Mouse (Mus musculus): ENCODE measurements around the gene Ubl3.
A peak's percentile ranks its signal among the peaks of the same experiment; 100 is the strongest.

The Ubl3 gene

DNA sequence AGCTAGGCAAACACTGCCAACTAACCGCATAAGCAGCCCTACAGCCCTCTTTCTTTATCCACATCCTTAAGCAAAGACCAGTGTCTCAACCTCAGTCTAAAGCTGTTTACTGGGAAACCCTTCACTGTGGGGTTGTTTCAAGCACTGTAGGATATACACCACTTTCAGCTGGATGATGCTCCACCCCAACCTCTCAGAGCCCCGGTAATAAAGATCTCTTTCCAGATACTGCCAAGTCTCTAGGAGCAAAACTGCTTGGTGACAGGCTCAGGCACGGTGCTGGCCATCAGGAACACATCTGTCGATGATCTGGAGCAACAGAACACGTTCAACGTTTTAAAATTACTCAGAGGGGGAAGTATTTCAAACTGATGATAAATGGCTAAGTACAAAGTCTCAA lies 25.0 kb downstream of the Ubl3 start:
- DNase-seq (ENCODE audit: low spot score in 2 of 2), result no peak

DNA sequence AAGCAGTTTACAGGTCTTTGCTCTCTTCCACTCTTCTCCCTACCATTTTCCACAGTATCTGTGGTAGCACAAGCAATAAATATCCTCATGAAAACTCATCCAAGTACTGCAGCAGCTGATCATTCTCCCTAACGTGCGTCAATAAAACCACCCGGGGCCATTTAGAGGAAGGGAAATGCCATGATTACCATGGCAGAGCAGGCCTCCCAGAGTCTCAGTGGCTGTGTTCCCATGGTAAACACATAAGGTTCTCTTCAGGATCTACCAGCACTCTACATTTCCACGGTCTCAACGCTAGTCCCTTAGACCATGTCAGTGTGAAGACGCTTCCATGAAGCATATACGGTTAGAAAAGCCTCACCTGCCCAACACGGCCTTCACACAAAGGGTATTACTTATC lies 26.0 kb downstream of the Ubl3 start:
- DNase-seq (ENCODE audit: low spot score in 2 of 2), result no peak

GRCm38 (mm10) chr5:148523202-148523971 lies 29.2 kb downstream of the Ubl3 start:
- DNase-seq (ENCODE audit: low spot score in 2 of 2), result no peak

- DNase-seq (ENCODE audit: low spot score in 2 of 2), result no peak
These were observed 30.2 kb downstream of the Ubl3 start for GRCm38 (mm10) chr5:148522378-148522777.

GRCm38 (mm10) chr5:148517445-148517844 lies 35.1 kb downstream of the Ubl3 start:
- no peak for DNase-seq (ENCODE audit: low spot score in 2 of 2)

DNA sequence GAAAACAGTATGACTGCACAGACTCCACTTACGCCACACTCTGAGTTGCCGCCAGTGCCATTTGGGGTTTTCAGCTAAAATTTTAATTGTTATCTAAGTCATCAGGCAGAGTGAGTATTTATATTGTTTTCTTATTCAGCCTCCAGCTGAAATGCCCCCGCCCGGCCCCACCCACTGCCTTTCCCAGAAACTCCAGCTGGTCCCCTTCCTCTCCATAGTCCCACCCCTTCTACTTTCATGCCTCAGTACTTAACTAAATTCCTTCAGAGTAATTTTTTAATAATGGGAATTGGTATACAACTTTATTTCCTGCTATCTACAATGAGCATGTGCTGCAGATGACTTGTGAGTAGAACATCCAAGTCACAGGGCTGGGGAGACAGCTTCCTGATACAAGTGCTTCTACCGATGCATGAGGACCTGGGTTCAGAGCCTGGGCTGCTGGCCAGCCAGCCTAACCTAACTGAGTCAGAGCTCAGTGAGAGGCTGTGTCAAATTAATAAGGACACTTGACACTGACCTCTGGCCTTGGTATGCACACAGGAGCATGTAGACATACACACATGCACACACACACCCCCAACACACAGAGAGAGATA lies 40.4 kb downstream of the Ubl3 start:
- no peak for DNase-seq (ENCODE audit: low spot score in 2 of 2)

DNA sequence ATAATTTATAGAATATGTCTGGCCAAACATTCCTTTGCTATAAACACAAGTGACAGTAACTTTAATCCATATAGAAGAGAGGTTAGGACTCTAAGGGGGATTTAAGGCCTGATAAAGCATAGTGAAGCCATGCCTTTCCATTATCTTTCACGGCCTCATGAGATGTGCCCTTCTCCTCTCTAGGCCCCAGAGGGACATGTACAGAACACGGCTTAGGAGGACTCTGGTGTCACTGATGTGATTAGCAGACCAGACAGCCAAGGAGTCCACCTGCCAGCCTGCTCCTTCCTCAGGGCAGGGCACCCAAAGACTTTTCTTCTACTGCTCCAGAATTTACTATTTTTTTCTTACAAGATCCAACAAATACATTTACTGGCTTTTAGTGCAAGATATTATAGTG lies 42.3 kb downstream of the Ubl3 start:
- DNase-seq (ENCODE audit: low spot score in 2 of 2), result no peak

DNA sequence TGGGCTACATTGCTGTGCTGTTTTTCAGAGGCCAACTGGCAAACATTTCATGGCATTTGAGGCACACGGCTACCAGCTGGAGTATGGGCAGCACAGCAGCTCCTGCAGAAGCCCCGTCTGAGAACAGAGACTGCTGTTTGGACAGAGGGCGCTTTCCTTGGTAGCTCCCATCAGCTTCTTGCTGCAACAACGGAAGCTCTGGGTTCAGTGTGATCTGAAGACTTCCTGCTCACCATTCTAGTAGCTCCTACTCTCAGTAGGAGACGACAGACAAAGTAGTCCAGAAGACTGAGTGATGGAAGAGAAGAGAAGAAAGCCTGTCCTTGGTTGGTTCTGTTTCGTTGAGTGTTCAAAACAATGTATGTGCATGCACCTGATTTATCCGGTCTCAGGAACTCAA lies 42.9 kb downstream of the Ubl3 start:
- no peak for DNase-seq (ENCODE audit: low spot score in 2 of 2)

GRCm38 (mm10) chr5:148508901-148509604 lies 43.5 kb downstream of the Ubl3 start:
- no peak for DNase-seq (ENCODE audit: low spot score in 2 of 2)

GRCm38 (mm10) chr5:148505381-148505780 lies 47.2 kb downstream of the Ubl3 start:
- DNase-seq (ENCODE audit: low spot score in 2 of 2), result no peak

DNA sequence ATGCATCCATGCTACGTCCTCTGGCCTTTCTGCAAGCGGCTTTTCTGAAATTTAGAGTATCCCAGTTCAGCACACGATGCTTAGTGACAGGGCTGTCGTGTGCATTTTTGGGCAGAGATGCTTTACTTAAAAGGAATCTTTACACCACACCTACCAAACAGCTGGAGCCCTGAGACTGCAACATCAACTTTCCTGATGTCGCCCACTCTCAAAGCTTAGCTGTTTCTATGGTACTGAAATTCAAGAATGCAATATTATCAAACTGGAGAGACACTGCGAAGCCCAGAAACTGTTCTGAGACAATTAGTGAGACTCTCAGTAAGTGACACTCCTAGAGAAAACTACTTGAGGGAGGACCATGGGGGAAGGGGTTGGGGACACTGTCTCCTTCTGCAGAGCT lies 50.4 kb downstream of the Ubl3 start:
- DNase-seq (ENCODE audit: low spot score in 2 of 2), result no peak

DNA sequence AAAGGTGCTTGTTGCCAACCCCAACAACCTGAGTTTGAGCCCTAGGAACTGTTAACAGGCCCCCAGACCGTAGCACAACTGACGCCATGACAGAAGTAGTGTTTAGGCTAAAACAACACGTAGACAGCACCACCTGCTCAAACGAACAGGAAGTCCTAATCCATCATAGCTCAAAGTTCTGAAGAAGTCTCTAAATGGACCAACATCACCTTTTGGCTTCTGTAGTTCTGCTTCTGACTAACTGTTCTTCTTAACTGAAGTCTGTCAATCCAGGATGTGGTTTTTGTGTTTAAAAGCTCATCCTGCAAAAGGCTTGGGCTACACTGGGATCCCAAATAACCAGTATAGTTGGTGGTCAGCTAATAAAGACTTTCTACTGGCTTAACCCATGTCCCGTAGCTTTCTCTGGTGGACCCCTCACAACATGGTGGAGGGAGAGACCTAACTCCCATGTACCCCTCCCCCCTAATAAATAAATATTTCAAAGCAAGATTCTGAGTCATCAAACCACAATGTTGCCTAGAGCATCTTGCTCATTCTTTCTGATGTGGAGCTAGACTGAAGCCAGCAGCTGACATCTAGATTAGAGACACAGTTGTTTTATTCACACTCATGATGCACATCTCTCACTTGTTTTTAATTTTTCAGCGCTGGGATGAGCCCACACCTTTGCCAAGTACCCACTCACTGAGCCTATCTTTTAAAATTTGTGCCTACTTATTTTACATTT lies 51.2 kb downstream of the Ubl3 start:
- DNase-seq (ENCODE audit: low spot score in 2 of 2), result no peak

DNA sequence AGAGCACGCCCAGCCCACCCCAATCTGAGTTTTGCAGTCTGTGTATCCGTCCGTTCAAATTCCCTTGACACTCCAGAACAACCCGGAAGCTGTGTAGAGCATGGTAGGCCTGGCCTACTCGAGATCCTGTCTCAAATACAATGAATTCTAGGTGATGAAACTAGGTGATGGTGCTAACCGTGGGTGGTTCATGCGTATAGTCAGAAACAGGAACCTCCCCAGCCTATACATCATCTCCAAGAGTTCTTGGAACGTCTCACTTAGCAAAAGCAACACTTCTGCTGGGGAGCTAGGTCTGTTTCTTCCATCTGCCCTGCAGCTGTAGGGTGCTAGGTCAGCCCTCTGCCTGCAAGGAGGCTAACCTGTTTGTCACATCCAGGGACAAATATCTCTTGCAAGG lies 52.1 kb downstream of the Ubl3 start:
- no peak for DNase-seq (ENCODE audit: low spot score in 2 of 2)

DNA sequence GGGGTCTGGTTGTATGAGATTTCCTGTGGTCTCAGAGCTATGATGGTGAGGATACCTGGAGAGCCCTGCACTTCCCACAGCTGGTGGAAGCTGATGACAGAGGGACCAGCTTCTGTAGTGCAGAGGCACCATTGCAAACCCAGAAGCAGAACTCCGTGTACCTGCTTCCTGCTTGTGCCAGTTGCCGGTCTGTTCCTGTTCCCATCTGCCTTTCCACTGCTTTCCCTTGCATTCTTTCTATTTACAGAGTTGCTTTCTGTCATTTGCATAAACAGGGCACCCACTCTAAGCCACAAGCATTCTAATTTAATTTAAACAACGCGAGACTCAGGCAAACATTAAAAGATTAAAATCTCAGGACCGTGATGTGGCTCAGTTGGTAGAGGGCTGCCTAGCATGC lies 53.0 kb downstream of the Ubl3 start:
- no peak for DNase-seq (ENCODE audit: low spot score in 2 of 2)

DNA sequence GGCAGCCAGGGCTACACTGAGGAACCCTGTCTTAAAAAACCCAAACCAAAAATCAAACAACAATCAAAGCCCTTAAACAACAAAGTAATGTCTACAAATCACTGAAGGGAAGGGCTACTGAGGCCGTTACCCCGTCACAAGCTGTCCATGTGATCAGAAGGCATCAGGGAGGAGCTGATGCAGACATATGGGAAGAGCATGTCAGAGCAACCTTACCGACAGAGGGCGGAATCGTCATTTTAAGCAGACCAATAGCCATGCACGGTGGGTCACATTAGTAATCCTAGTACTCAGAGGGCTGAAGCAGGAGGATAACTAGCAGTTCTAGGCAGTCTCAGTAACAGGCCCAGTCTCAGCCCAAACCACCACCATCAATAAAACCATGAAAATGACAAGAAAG lies 56.6 kb downstream of the Ubl3 start:
- no peak for DNase-seq (ENCODE audit: low spot score in 2 of 2)

DNA sequence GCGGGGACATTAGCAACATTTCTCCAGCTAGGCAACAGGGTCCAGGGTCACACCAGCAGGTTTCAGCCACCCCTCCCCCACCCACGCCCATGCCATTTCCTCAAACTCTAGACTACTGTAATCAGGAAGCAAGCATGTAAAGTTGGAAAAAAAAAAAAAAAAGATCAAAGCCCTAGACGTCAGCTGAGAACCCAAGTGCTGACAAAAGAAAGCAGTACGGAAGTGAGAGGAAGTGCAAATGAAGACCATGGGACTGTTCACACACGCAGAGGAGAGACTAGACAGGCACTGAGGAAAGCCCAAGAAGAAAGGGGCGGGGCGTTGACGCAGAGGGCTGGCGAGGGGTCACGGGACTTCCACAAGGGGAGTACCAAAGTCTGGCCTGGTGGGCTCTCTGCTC lies 57.4 kb downstream of the Ubl3 start:
- no peak for DNase-seq (ENCODE audit: low spot score in 2 of 2)

DNA sequence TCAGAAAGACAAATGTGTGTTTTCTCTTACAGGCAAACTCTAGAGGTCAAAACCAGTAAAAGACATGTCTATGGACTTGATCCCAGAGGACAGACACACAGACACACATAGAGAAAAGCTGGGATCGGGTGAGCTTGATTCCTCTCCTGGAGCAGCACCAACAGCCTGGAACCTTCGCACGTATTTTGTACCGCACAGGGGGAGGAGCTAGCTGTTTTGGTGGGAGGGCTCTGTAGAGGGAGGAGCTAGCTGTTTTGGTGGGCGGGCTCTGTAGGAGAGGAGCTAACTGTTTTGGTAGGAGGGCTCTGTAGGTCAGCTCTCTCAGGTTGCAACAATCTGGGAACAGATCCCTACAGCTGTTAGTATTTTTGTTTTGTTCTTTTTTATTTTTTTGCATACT lies 58.3 kb downstream of the Ubl3 start:
- DNase-seq (ENCODE audit: low spot score in 2 of 2), result no peak

DNA sequence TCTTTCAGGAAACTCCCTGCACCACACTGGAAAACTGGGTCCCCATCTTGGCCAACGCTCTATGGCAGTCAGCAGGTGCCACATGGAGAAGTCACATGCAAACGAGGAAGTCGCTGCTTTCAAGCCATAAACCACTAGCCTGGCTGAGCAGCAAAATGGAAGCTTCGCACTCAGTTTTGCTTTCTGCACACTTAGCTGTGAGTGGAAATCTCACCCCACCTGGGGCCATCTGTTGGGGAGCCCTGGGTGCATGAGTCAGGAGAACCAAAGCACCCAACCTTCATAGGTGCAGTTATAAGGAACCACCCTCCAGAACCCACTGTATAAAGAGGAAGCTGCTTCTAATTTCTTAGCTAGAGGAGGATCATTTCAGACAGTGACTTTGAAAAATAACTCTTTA lies 59.6 kb downstream of the Ubl3 start:
- no peak for DNase-seq (ENCODE audit: low spot score in 2 of 2)

DNA sequence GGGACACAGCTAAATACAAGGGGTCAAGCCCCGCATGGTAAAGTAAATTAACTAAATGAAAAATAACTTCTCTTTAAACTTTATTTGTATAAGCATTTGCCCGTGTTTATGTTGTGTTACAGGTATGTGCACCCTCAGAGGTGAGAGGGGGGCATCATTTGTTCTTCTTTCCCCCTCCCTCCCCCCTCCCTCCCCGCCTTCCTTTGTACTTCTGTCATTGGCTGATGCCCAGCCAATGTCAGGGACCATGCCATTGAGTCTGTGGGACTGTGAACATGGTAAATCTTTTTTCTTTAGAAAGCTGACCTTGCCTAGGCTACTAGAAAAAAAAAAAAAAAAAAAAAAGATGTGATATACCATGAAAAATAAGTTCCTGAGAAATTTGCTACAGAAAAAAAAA lies 62.2 kb downstream of the Ubl3 start:
- no peak for DNase-seq (ENCODE audit: low spot score in 2 of 2)

DNA sequence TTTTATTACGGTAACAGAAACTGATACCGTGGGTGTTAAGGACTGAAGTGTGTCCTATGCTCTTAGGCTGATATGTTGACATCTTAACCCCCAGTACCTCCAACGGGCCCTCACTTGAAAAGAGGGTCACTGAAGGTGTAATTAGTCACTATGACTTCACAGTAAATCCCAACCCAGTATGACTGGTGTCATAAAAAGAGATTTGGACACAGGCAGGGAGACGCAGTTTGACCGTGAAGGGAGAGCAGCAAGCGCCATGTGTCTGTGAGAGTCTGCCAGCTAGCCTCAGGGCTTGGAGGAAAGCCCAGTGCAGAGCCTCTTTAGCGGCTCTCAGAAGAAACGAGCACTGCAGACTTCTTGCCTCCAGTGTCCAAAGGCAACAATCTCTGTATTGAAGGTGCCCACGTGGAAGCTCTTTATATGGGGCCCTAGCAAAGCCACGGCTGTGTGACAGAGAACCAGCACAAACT lies 62.8 kb downstream of the Ubl3 start:
- DNase-seq (ENCODE audit: low spot score in 2 of 2), result peak; percentile 11 to 60

- no peak for DNase-seq (ENCODE audit: low spot score in 2 of 2)
These were observed 63.5 kb downstream of the Ubl3 start for GRCm38 (mm10) chr5:148488891-148489723.

Data from urinary bladder, postnatal 36 days (tissue).